Mouse (Mus musculus) gastrocnemius, postnatal 10 days (tissue): ENCODE data around the gene Gm3285. TPM values are rescaled to one million over a fixed set of nuclear protein-coding genes. Genes with fewer than 3 reads are reported as not detected.
A peak's percentile ranks its signal among the peaks of the same experiment; 100 is the strongest.

Source experiments
- DNase-seq: peaks from one replicate; pipeline ENCODE4 v3.0.0; 2021; ENCODE audit warnings: mixed read lengths
- total RNA-seq, 2 experiments: library from RNA; stranded (reverse); gene quantifications; 2 replicates each; pipeline ENCODE4 v1.2.3; 2021

Gene Gm3285
- total RNA-seq, 2 experiments from 2014 or later: not detected

DNA sequence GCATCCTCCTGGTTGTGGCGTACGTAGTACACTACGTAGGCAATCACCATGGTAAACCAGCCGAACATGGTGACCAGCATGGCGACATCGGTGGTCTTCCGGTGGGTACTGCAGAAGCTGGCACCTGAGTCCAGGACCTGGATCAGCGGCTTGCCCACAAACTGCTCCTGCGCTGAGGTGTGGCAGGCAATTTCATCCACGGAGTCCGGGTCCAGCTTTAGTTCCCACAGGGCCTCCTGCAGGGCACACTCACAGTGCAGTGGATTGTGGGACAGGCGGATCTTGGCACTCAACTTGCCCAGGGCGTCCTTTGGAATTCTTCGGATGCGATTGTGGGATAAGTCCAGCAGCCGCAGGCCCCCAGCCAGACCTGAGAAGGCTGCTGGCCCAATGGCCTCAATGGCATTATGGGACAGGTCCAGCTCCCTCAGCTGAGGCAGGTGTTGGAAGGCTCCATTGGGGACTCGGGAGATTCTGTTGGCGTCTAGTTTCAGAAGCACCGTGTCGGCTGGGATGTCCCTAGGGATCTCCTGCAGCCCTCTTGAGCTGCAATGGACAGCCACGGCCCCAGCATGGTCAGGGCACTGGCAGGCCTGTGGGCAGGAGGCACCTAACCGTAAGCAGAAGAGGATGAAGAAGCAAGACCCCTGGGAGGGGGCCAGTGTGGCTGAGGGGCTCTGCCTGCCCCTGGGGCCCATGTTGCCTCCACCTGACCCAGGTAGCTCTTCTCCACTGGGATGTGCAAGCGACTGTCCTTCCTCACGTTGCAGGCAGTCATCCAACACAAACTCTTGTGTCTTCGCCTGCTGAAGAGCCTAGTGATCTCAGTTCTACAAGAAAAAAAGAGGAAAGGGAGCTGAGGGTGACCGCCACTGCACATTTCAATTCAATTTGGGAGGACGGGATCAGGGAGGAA is 39.4 kb downstream of the Gm3285 start:
- DNase-seq: no peak

DNA sequence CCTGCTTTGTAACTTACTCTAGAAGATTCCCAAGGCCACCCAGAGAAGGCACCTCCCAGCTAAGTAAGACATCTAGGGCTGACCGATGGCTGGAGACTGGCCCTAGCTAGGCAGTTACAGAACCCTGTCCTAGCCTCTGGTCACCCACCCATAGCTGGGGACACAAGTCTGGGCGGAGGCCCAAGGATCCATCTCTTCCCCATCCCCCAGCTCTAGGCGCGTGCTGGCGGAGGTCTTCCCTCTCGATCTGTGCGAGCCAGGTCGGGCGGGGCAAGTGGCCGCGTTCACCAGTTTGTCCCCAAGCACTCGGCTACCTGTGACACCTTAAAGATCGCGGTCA is 40.1 kb downstream of the Gm3285 start:
- DNase-seq: no peak

DNA sequence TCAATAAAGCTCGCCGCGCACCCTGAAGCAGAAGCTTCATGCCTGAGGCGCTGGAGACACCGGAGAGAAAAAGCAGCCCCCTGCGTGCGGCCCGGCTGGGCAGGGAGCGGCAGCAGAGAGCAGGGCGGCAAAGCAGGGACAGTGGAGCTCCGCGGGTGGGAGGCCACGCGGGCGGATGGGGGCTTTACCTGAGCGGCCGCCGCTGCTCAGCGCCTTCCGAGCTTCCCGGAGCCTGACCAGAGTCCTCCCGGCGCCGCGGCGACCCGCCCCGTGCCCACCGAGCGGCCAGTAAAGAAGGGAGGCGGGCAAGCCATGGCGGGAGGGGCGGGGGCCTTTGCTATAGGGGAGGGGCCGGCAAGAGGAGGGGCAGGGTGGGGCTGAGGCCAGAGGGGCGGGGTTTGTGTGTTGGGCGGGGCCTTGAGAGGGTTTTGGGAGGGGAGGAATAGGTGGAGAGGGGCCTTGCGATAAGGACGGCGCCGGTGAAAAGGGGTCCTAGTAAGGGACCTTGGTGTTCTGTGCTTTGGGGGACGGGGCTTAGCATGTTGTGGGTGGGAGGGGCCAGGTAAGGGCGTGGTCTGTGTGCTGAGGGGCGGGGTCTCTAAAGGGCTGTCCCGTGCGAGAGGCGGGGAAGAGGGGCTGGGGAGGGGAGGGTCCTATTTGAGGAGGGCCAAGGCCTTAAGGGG is 40.6 kb downstream of the Gm3285 start, which contains the start of gene Lrrc3:
Lrrc3 (minus strand) TSS at position 326 of the 683 bp plus-strand sequence.
- DNase-seq: peak; percentile 50

DNA sequence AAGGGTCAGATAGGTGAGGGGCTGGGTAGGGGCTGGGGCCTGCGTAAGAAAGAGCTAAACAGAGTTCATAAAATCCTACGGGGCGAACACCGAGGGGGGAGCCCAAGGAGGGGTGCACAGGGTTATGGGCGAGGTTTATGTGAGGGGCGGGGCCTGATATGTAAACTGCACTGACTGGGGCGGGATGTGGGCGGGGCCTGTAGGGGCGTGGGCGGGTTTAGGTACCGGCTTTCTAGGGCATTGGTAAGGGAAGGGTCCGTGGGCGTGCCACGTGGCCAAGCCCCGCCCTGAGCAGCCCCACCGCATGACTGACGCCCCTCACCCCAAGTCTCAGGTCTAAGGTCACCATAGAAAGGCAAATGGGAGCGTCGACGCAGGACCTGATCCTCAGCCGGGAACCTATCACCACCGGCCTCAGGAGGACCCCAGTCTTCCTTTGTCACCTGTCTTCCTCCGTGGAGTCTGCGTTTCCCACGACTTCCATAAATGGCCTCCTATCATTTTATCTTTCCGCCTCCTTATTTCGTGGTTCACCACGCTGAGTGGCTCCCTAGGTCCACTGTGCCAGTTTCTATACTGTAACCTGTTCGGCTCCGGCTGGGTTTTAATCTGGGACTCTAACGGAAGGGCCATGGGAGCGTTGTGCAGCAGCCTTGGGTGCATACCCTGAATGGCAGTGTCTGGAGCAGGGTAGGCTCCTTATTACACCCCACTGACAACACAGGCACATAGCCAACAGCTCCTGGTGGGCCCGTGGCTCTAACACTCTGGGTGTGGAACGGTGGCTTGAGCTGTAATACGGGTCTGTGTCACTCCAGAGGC is 41.3 kb downstream of the Gm3285 start:
- no peak for DNase-seq

Other genes starting within 250 kb of the Gm3285 start
- gene Ube2g2, start 239.7 kb upstream of the Gm3285 start, total RNA-seq: 10 to 100 TPM; 81.3 to 85.4 TPM
- not detected for gene Tspear, start 175.4 kb upstream of the Gm3285 start, total RNA-seq
- gene Gm19402, start 171.2 kb upstream of the Gm3285 start, total RNA-seq: not detected
- not detected for gene Gm9508, start 164.7 kb upstream of the Gm3285 start, total RNA-seq
- gene Gm10272, start 155.3 kb upstream of the Gm3285 start, total RNA-seq: not detected
- not detected for gene Gm10024, start 150.5 kb upstream of the Gm3285 start, total RNA-seq
- not detected for gene Gm10142, start 146.2 kb upstream of the Gm3285 start, total RNA-seq
- gene Krtap12-1, start 141.4 kb upstream of the Gm3285 start, total RNA-seq: not detected
- gene Gm10100, start 135.5 kb upstream of the Gm3285 start, total RNA-seq: not detected
- gene Gm18596, start 119.3 kb upstream of the Gm3285 start, total RNA-seq: not detected
- not detected for gene Gm9736, start 110.6 kb upstream of the Gm3285 start, total RNA-seq
- not detected for gene Gm3233, start 102.3 kb upstream of the Gm3285 start, total RNA-seq
- gene Gm3238, start 90.7 kb upstream of the Gm3285 start, total RNA-seq: not detected
- gene Gm7138, start 85.0 kb upstream of the Gm3285 start, total RNA-seq: not detected
- gene Gm3250, start 79.4 kb upstream of the Gm3285 start, total RNA-seq: not detected
- not detected for gene Gm7137, start 73.8 kb upstream of the Gm3285 start, total RNA-seq
- gene Gm9639, start 66.9 kb upstream of the Gm3285 start, total RNA-seq: not detected
- gene Gm19668, start 62.8 kb upstream of the Gm3285 start, total RNA-seq: not detected
- not detected for gene Gm9507, start 50.1 kb upstream of the Gm3285 start, total RNA-seq
- not detected for gene Gm2696, start 47.3 kb upstream of the Gm3285 start, total RNA-seq
- gene Krtap10-4, start 34.9 kb upstream of the Gm3285 start, total RNA-seq: not detected
- not detected for gene Krtap10-10, start 26.0 kb upstream of the Gm3285 start, total RNA-seq
- not detected for gene Gm36176, start 15.2 kb upstream of the Gm3285 start, total RNA-seq
- not detected for gene Gm10318, start 9.1 kb upstream of the Gm3285 start, total RNA-seq
- under 1 TPM; 0.72 to 0.78 TPM for gene Lrrc3, start 40.6 kb downstream of the Gm3285 start, total RNA-seq
- gene Trpm2, start 108.6 kb downstream of the Gm3285 start, total RNA-seq: under 1 TPM; 0.26 to 0.75 TPM
- 1 to 10 TPM; 5.1 to 6.3 TPM for gene 1810043G02Rik, start 116.5 kb downstream of the Gm3285 start, total RNA-seq
- gene Pfkl, start 148.1 kb downstream of the Gm3285 start, total RNA-seq: 10 to 100 TPM in 1 of 2 experiments, 1 to 10 TPM in 1; 9.7 to 12.2 TPM
- gene Dnmt3l, start 180.0 kb downstream of the Gm3285 start, total RNA-seq: not detected
- not detected for gene Aire, start 181.6 kb downstream of the Gm3285 start, total RNA-seq
- 1 to 10 TPM; 2.0 to 2.3 TPM for gene Icosl, start 207.3 kb downstream of the Gm3285 start, total RNA-seq